Mouse (Mus musculus) cortical plate, adult 2 months (tissue): ENCODE data around the gene Frmd4b.

Experiments used
- CTCF ChIP-seq: fragments of 200-500 bp; IDR thresholded peaks from 2 replicates; pipeline ENCODE4 v1.5.1; 2011; ENCODE audit warnings: mild to moderate bottlenecking, control low read depth, low read length; ENCODE audit not compliant: insufficient read depth; ENCODE audit errors: extremely low read depth
- POLR2A ChIP-seq: fragments of 200-500 bp; IDR thresholded peaks from 2 replicates; pipeline ENCODE4 v1.6.1; 2011; ENCODE audit warnings: mild to moderate bottlenecking, low read length, control low read depth; ENCODE audit not compliant: insufficient read depth; ENCODE audit errors: extremely low read depth

GRCm38 (mm10) chr6:97472873-97473550, 144.3 kb downstream of the Frmd4b start:
- TF ChIP-seq CTCF, result no peak
- no peak for TF ChIP-seq POLR2A
